Mouse (Mus musculus) gastrocnemius, postnatal 25 days (tissue): ENCODE results near the gene Tjp2. TPM values are rescaled to one million over a fixed set of nuclear protein-coding genes. Genes with fewer than 3 reads are reported as not detected.
"Not testable (repeated sequence)": the region's sequence is repeated elsewhere in the genome, so short reads cannot be mapped to it uniquely, and the experiment has no call there.

Experiments
- DNase-seq: peaks from one replicate; pipeline ENCODE4 v3.0.0; 2022
- total RNA-seq, 2 experiments: library from RNA; stranded (reverse); gene quantifications; 1 replicate in 1 of 2; 2 replicates in 1 of 2; pipeline ENCODE4 v1.2.3; 2021

Tjp2 gene
- total RNA-seq, 2 experiments from 2014 or later = 4.4 to 4.8 TPM

DNA sequence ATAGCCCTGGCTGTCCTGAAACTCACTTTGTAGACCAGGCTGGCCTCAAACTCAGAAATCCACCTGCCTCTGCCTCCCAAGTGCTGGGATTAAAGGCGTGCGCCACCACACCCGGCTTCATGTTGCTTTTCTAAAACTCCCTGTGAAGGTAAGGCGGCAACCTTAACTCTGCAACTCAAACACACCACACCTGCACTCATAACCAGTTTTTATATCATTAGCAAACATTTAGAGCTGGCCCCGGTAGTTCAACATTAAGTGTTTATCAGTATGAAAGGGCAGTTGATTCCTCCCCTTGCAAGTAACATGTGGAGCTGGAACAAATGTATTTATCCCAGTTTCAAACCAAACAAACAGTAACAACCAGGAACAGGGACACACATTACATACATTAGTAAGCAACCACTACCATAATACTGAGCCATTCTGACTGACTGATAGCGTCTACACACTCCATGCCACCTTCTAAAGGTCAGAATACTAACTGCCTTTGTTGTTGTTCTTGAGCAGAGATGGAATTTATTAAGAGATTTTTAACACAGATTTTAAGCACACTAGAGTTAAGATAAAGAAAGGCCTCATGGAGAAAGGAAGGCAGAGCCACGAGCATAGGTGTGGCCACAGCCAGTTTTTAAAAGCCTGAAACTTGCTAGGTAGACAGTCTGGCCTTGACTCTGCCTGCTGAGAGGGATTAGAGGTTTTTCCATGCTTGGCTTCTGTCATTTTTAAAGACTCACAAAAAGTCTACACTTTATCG lies 101.1 kb downstream of the Tjp2 start:
- DNase-seq = no peak

DNA sequence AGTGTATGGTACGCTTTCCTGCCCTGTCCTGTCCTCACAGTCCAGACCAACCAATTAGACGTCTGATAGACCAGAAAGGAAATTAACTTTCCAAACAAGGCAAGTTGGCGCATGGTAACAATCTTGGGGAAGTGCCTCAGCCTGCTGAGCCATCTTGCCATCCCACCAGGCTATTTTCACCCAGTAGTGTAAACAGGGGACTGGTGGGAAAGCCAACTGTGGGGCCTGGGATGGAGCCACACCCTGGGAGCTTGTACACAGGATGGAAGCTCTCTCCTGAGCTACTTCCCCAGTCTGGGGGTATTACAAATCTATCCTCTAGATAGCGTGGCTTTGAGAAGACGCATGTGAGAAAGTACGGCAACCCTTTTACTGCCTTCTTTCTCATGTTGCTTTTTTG lies 101.7 kb downstream of the Tjp2 start:
- no peak for DNase-seq

DNA sequence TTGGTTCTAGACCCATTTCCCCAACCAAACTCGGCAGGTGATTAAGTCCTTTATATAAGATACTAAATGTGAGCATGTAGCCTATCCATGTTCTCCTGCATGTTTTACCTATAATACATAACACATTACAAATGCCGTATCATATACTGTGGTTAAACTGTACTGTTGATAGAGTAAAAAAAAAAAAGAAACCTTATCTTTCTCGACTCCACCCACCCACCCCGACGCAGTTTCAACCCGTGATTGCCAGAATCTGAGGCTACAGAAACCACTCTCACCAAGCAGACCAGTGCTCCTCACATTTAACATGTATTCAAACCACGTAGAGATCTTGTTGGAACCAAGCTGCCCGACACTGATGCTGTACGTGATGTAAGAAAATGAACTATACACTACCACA lies 102.2 kb downstream of the Tjp2 start:
- no peak for DNase-seq

DNA sequence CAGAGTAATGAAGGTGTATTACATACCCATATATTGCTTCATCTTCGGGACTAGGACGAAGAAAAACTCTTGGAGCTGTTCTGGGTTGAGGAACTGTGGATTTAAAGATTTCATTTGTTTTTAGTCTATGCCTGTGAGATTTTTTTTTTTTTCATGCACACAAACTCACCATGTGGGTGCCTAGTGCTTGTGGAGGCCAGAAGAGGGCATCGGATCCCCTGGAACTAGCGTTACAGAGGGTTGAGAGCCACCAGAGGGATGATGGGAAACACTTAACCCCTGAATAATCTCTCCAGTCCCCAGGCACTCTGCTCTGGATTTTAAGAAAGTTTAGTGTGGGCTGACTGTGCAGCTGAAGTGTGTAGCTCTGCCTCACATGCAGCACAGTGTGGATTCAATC lies 104.0 kb downstream of the Tjp2 start:
- no peak for DNase-seq

DNA sequence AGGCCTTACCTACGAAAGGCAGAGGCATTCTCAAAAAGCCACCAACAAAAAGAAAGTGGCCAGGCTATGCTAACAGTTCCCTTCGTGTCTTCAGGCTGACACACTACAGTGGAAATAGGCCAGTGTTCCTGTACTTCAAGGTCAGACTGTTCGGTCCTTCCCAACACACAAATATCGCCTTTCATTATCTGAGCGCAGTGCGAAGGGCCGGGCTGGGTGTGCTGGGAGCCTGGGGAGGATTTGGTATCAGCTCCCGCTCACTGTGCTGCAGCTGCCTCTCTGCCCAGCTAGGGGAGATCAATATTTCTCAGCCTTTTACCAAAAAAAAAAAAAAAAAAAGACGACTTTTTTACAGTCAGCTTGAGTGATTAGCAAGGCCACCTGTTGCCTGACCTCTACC lies 106.1 kb downstream of the Tjp2 start:
- DNase-seq = no peak

DNA sequence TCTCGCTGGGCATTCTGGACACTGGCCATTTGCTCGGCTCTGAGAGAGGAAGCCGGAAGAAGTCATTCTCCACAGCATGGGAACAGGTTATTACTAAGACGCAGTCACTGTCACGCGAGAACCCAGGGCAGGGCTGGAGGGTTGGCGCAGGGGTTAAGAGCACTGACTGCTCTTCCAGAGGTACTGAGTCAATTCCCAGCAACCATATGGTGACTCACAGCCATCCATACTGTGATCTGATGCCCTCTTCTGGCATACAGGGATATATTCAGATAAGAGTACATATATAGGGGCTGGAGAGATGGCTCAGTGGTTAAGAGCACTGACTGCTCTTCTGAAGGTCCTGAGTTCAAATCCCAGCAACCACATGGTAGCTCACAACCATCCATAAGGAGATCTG lies 113.2 kb downstream of the Tjp2 start:
- DNase-seq = no peak

DNA sequence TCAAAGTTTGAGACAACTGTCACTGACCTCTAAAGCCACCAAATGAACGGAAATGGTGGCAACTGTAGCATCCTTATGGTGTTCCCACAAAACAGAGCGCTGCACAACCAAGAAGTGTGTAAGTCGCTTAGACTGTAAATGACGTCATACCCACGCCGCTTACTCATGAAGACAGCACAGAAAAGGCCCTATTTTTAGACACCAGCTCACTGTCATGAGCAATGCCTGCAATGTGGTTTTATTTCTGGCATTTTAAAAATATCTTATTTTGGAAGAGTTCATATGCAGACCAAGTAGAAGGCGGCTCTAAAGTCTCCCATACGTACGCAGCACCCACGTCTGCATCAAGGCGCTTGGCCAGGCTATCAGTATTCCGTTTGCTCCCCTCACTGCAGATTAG lies 117.1 kb downstream of the Tjp2 start:
- no peak for DNase-seq

DNA sequence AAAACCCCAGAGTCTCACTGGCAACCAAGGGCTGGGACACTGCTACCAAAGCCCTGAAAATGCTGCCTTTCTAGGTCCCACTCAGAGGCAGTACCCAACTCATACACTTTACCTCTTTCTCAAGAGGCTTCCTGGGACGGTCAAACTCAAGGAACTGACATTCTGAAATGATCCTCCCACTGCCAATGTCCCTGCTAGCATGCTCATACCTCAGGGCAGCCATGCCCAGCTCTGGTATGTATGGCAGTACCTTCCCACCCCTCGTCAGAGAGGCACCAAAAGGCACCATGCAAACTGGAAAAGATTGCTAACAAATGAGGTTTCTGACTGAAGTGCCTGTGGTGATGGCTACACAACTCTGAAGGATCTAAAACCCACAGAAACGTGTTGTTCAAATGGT lies 121.0 kb downstream of the Tjp2 start:
- DNase-seq = no peak

DNA sequence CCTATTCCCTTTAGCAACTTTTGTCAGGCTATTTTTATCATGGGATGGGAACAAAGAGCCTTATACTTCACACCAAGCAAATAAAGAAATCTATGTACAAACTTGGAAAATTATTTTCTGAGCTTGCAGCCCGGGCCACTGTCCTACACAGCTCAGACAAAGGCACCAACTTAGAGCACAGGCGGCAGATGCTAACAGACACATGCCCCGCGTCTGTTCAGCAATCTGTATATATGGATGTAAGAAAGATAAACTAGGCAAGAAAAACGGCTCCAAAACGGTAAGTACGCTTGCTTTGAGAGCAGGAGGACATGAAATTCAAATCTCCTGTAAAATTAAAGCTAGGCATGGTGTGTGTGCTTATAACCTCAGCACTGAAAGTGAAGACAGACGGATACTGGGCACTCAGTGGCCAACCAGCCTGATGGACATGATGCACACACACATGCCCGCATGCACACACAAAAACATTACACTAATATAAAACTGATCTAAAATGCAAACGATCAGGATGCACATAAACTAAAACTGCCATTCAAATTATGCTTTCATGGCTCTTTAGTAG lies 122.2 kb downstream of the Tjp2 start:
- no peak for DNase-seq

DNA sequence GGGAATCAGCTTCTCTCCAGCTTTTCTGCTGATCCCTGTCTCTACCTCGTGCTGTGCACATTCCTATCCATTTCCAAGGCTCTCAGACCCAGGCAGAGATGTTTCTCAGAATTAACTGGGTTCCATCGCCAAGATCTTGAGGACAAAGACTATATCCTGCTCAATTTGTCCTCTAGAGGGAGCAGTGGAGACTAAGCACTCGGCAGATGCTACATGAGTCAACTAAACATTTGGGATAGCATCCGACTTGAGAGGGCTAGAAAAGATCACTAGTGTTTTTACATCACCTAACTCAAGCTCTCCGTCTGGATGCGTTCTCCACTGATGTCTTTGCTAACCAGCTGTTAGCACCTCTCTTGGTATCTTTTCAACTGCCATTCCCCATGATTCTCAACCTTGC lies 123.6 kb downstream of the Tjp2 start:
- DNase-seq = no peak

DNA sequence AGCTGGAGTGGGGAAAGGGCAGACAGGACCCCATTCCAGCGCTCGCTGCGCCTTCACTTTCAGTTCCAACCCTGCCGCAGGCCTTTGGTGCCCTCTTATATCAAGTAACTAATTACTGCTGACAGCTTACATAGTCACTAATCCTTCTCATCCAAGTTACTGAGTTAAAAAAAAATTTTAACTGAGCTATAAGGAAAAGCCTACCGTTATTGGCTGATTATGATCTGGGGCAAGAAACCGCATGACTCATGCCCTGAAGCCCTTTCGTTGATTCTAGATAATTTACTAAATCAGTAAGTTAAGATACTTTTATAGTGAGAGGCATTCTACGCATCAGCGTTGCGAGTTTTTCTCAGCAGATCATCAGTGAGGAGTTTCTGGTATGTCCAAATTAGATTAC lies 126.1 kb downstream of the Tjp2 start:
- no peak for DNase-seq

DNA sequence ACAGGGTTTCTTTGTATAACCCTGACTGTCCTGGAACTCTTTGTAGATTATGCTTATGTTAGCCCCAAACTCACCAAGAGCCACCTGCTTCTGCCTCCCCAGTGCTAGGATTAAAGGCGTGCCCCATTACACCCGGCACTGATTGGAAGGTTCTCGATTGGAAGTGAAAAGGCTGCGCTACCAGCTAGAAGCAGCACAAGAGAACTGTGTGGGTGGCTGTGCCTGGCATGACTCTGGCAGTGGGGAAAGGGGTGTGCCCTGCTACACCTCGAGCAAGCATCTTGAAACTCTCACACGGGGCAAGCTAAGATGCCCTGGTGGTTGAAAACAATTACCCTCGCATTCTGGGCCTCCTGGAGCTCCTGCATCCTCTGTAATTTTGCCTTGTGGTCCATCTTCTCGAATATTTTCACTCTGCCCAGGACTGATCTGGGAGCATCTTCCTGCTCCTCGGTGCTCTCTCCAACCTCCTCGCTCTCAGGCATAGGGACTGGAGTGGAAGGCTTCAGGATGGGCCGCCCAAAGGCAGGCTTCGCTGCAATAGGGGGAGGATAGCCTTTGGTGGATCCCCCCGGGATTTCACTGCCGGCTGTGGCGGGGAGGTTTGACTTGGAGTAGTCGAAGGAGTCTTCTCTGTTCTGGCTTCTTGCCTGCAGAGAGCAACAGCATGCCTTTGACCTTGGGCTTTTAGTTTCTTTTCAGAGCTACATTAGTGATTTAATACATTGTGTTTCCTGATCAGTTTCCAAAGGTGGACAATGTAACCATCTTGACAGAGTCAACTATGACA lies 127.0 kb downstream of the Tjp2 start:
- DNase-seq = no peak

DNA sequence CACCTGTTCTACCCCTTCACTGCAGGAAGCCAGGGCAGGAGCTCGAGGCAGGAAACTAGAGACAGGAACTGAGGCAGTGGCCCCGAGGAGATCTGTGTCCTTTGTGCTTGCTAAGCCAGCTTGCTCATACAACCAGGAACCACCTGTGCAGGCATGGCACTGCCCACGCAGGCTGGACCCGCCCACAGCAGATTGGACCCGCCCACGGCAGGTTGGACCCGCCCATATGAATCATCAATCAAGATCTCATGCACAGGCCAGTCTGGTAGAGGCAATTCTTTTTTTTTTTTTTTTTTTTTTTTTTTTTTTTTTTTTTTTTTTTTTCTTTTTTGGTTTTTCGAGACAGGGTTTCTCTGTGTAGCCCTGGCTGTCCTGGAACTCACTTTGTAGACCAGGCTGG lies 132.8 kb downstream of the Tjp2 start:
- DNase-seq = not testable (repeated sequence)

DNA sequence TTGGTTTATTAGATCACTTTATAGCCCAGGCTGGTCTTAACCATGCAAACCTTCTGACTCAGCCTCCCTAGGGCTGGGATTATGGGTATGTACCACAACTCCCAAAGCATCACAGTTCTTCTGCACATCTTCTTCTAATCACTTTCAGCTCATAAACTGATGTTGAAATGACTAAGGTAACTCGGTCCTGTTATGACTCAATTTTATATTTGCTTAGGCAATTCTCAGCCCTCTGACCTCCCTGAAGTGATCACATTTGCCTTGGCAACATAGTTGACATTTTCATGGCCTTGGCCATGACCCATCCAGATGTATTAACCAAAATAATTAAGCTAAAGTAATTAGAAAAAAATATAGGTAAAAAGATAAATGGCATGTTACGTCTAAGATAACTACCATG lies 134.5 kb downstream of the Tjp2 start:
- DNase-seq = no peak

DNA sequence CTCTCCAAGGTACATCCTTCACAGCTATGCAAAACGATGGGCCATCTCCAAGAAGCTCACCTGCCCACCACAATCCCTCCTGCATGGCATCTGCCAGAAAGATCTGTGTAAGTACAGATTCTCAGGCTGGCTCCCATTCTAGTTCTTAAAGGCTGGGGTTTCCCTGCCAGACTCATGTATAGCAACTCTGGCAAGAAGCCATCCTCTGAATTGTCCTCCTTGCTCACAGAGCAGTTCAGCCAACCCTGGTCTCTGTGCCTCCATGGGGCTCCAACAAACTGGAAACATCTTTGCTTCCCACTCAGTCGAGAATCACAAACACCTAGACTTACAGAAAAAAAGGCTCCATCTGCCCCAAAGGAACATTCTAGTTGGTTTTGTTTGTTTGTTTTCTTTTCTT lies 139.5 kb downstream of the Tjp2 start:
- DNase-seq = no peak

DNA sequence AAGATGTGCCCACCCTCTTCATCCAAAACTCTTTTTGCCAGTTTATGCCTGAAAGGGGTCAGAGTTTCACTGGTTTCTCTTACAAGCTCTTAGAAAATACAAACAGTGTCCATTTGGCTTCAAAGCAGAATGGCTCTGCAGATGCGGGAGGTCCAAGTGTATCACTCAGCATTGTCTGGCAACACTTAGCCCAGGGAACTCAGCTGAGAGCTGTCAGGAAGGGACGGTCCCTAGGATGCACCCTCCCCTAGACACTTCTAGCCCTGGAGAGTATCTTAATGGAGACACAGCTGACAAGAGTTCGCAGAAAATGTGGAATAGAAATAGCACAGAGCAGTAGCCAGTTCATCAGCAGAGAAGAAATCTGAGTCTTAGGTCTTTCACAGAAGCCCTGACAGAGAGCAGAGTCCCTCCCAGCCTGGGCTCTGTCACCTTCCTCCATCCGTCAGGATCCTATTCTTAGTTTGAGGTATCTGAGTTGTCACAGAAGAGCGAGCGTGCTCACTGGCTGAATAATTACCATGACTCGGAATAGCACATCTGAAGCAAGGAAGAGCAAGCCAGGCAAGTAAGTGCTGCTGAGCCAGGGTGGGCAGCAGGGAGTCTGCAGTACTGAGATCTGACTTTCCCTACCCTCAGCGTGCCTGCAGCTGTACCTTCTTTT lies 144.3 kb downstream of the Tjp2 start:
- no peak for DNase-seq

DNA sequence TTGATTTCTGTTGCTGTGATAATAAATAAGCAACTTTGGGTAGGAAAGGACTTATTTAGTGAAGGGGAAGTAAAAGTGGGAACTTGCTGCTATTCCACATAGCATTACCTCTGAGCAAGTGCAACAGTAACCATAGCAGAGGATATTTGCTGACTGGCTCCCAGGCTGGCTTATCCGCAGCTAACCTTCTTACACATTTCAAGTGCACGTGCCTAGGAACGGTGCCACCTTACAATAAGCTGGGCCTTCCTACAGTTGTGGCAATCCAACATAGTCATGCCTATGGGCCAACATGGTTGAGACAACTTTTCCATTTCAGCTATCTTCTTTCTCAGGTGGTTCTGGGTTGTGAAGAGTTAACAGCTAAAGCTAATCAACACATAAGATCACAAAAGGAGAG lies 147.2 kb downstream of the Tjp2 start:
- no peak for DNase-seq

DNA sequence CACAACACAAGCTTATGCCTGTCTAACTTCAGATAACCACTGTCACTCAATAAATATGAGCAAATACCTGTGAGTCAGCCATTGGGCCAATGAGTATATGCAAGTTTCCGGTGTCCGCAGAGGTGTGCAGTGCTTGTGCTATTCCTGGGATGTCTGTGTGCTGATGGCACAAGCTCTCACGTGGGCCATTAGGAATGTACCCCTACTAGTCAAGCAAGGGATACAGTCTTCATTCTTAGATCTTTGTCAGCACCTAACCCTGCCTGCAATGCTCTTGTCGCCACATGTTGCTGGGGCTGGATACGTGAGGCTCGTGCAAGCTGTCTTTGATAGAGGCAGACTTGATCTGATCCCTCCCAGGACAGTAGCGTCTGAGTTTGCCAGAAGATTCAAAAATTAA lies 148.3 kb downstream of the Tjp2 start:
- no peak for DNase-seq

DNA sequence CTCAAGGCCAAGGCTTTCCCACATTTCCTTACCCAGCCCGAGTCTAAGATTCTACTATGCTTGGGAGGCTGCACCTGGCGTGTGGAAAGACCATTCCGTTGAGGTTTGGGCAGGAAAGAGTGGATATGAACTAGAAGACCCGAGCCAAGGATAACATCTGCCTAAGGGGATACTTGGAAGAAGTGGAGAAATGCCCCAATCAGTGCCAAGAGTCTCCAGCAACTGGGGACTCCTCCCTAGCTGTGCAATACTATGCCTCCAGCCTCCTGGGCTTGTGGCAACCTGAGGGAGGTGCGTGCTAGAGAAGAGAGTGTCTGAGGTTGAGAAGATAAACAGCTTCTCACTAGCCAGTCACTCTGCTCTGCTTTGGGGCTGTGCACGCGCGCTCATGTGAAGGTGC lies 148.9 kb downstream of the Tjp2 start:
- DNase-seq = no peak

DNA sequence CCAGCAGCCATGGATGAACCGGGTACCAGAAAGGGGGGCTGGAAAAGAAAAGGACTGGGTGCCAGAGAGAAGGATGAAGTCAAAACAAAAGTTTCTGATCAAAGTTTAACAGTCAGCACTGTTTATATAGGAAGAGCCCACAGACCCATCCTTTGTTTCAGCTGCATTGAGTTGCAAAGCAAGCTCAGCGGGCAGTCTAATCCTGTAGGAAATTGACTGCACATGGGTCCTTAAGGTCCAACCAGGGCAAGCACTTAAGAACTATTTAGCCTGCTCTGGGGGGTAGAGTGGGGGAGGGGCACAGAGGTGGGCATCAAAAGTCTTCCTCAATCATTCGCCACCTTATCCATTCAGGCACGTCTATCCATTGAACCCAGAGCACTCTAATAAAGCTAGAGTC lies 151.7 kb downstream of the Tjp2 start:
- no peak for DNase-seq

DNA sequence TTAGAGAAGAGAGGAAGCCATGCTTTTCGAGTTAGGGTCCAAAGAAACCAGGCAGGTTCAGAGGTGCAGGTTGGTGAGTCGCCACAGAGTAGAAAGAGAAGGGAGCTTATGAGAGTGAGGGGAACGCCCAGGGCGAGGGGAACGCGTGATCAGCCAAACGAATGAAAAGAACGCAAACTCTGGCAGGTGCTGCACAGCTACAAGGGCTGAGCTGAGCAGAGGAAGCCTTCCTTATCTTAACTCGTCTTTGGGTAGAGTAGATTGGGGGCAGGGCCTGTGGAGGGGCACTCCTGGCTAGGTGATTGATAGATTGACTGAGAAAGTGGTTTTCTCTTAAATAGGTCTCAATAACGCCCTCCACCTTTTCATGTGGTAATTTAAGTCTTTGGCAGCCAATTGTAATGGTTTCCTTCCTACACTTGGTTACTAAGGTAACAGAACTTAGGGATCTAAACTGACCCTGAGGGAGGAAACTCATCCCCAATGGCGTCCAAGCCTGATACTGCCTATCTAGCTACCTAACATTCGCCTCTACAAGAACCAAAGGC lies 160.4 kb downstream of the Tjp2 start:
- DNase-seq = no peak

DNA sequence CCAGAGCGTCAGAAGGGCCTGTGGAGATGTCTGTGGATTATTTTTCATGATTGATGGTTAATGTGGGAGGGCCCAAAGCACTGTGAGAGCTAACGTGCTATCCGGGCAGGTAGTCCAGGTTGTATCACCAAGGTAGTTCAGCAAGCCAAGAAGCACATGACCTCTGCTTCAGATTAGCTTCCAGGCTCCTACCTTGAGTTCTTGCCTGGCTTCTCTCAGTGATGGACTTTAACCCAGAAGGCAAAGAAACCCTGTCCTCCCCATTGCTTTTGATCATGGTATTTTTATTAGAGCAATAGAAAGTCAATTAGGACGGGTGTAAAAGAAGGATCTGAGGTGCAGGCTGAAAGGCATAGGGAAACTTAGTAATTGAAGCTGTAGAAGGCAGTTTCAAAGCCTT lies 161.2 kb downstream of the Tjp2 start:
- DNase-seq = no peak

DNA sequence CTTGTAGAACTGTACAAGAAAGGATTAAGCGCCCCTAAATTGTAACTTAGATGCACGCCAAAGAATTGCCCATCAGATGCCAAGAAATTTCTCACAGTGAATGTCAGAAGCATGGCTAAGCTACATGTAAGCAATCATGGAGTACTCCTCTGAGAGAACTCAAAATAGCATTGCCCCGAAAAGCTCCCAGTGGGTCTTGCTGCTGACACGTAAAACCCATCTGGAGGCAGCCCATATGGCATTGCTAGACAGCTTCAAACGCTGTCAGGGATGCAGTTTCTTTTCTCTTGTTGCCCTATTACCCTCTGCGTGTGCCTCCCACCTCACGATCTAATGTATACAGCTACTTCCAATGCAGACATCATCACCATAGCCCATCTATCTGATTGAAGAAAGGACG lies 166.0 kb downstream of the Tjp2 start:
- DNase-seq = no peak
